Comparison of ENCODE assay signal across 8 mouse cellular contexts in the genomic region with DNA sequence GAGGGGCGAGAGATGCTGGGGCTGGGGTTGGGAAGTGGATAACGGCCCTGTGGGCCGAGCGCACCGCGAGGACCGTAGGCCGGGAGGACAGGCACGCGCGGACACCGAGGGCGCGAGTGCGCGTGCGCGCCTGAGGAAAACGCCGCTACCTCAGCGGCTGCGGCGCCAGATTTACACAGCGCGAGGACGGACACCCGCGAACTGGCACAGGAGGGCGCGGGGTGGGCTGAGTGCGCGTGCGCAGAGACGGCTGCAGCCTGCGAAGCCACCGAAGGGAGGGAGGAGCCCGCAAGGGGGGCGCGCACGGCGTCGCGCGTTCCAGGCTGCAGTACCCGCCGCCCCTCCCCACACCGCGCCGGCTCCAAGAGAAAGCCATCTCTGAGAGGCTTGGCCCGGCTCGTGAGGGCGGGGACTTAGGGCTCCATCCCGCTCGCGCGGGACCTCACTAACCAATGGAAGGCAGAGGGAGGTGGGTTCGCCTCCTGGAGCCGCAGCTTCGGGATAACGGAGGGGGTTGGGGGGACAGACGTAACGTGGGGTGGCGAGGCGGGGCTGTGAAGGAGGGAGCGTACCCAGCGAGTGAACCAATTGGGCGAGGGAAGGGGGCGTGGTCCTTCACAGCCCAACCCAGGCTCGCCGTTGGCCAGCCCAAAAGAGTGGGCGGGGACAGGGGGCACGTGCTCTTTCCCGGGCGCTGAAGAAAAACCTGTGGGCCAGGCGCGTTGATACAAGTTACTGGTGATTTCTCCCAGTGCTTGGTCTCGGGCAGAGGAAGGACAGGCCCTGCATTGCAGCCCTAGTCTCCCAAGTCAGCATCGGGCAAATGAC. TPM values are rescaled to one million over a fixed set of nuclear protein-coding genes. Genes with fewer than 3 reads are reported as not detected.
DNase-seq lines count a peak whose midpoint lies in the region; ATAC-seq lines count a peak whose summit lies in the region.

A gene (minus strand): TSS at position 106 of the 828 bp plus-strand sequence.

- no peaks in the 10 kb centered on the region for H3K9me3 ChIP-seq in hindbrain, embryonic 11.5 days (ENCODE audit: control insufficient read depth, low read length)

- H3K27ac ChIP-seq in hindbrain, embryonic 11.5 days (ENCODE audit: low read depth, low read length), result peak within 1 kb of the TSS; percentile 99

- no peaks in the 10 kb centered on the region for H3K36me3 ChIP-seq in hindbrain, embryonic 11.5 days (ENCODE audit: control insufficient read depth, insufficient read depth, low read length)

- peak within 1 kb of the TSS; percentile 87 for H3K4me3 ChIP-seq in hindbrain, embryonic 11.5 days (ENCODE audit: low read depth, low read length)

- H3K4me1 ChIP-seq in hindbrain, embryonic 11.5 days (replicated peaks; ENCODE audit: control insufficient read depth, insufficient read depth, low read length), result peaks cover 3% of the 10 kb centered on the region

- DNase-seq in Muller cell, postnatal 12 days (ENCODE audit: inconsistent ontology term), result peak; percentile 100
- DNase-seq in cerebellum, adult 9-11 months, result peak; percentile 100
- peak; percentile 99 for DNase-seq in frontal cortex, adult 2 months (ENCODE audit: extremely low spot score in 1 of 2, low spot score in 1 of 2)
- peak; percentile 99 for DNase-seq in hindbrain, embryonic 11.5 days (ENCODE audit: low spot score)
- DNase-seq in layer of hippocampus, postnatal 10 days (ENCODE audit: low spot score in 2 of 2), result peak; percentile 99 to 100
- peak; percentile 100 for DNase-seq in lung, postnatal 10 days
- DNase-seq in ovary, postnatal 36 days (ENCODE audit: low spot score), result peak; percentile 99
- DNase-seq in thymus, postnatal 25 days, result peak; percentile 99

- H3K4me2 ChIP-seq in hindbrain, embryonic 11.5 days (replicated peaks; ENCODE audit: low read depth, low read length), result peak within 1 kb of the TSS; percentile 80

- under 1% methylated on average over 77 of the region's 78 CpGs for WGBS in hindbrain, embryonic 11.5 days

- peak within 1 kb of the TSS; percentile 83 for H3K9ac ChIP-seq in hindbrain, embryonic 11.5 days (ENCODE audit: low read depth, low read length)

- no peaks in the 10 kb centered on the region for H3K27me3 ChIP-seq in hindbrain, embryonic 11.5 days (ENCODE audit: control insufficient read depth, insufficient read depth, low read length)

- ATAC-seq in hindbrain, embryonic 11.5 days (ENCODE audit: low FRiP score), result peak; percentile 98

RNA-seq across cellular contexts. Expression of the gene that starts here (rescaled TPM):
- 47.0 and 50.5 TPM in 2 replicates for polyA plus RNA-seq in frontal cortex, adult 2 months (2012; rRNA removed)
- polyA plus RNA-seq in hindbrain, embryonic 11.5 days (2014; fragmentation: Nextera tagmentation; extraction: Ambion mirVana), result 31.8 and 37.6 TPM in 2 replicates
- total RNA-seq in layer of hippocampus, postnatal 10 days (2021), result 100 to 1,000 TPM; 140 TPM

Comparison
In these comparisons a context has a peak if more than half of its experiments do, and no peak if none do; other contexts are left out.
1. Peak in every context shown above with its lines: DNase-seq, ATAC-seq, H3K4me3 ChIP-seq and H3K27ac ChIP-seq.